Mouse (Mus musculus) heart, postnatal 36 days (tissue): ENCODE data around the gene Coa3. TPM values are rescaled to one million over a fixed set of nuclear protein-coding genes. Genes with fewer than 3 reads are reported as not detected.

Experiments
- DNase-seq, 2 experiments: peaks; one replicate each; pipeline ENCODE4 v3.0.0; 2021 to 2022
- intact Hi-C: fragments of 180-260 bp; cut with DNase I; formaldehyde crosslinking; loops from one replicate; pipeline ENCODE4 v1.15.1; 2025
- total RNA-seq, 2 experiments: library from RNA; stranded (reverse); gene quantifications; 2 replicates each; pipeline ENCODE4 v1.2.3; 2021

Coa3 gene
- total RNA-seq, 2 experiments from 2014 or later: 90.1 to 92.7 TPM

DNA sequence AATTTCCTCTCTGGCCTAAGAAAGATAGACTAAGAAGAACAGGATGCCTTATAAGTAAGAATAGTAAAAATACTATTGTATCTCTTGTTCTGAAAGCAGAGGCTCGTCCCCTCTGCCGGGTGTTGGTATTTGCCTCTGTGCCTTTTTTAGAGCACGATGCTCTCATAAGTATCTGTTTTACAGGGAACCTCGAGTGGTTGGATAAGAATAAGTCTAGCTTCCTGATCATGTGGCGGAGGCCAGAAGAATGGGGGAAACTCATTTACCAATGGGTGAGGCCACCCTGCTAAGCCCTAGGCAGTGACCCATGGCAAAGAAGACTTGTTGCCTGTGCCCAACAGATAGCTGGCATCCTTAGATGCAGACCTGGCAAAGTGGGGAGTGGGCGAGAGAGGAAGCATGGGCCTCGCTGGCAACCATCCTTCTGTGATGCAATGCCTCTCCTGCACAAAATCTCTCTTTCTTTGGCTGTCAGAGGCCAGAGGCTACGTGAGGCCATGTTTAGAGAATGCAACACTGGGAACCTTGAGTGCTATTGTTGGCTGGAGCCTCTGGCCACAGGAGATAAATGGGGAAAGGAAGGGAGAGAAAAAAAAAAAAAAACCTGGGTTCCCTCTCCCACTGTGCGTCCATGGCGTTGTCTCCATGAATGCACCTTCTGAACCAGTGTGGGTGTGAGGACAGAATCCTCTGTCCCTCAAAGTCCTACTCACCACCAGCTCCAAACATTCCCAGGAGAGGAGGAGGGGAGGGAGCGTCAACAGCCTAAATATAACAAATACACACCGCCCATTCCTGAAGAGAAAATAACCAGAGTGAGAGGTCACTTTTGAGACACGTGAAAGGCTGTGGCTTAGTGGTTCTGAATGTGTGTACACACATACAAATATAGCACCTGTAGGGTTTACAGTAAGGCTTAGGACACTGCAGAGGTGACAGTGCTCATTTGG is 22.8 kb downstream of the Coa3 start:
- peak in 1 of 2 experiments; percentile 37 for DNase-seq

GRCm38 (mm10) chr11:101253613-101254389 is 25.1 kb downstream of the Coa3 start, which contains the start of gene Vps25:
Vps25 (plus strand) TSS chr11:101253707.
- DNase-seq: peak; percentile 87 to 88
- intact Hi-C loops: loop anchor here (1.0 kb wide), 1 partner anchor 48 kb away; the partner anchor contains the start of gene Becn1

More for the DNA sequence above, 22.8 kb downstream of the Coa3 start:
- intact Hi-C loops: no loop called here

DNA sequence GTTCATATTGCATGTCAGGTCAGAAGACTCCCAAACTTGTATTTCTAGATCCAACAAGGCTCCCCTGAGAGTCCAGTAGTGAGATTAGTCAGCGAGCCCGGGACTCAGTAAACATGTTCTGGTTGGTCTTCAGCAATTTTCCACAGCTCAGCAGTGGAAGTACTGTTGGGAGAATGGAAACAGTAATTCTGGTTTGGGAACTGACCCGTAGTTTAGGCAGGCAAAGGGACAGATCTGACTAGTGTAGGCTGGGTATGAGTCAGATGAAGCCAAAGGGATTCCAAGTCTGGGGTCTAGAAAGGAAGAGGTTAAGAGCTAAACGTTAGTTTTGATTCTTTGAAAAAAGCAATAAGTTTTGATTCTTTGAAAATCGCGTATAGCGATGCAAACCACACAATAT is 26.0 kb downstream of the Coa3 start:
- intact Hi-C loops: loop anchor here (1.0 kb wide), 1 partner anchor 49 kb away; the partner anchor contains the start of gene Becn1
- no peak for DNase-seq

DNA sequence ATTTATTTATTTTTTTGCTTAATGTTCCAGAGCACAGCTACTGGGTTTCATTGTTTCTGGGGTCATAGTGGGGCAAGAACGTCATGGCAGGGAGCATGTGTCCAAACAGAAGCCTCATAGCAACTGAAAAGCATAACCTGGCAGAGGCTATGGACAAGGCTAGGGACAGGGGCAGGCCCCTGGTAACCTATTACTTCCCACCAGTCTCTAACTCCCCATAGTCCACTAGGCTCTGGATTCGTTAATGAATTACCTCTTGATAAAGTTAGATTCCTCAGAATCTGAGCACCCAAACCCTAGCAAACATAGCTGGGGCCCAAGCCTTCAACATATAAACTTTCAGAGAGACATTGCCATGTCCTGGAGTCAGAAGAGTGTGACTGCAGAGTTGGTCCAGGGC is 27.9 kb downstream of the Coa3 start:
- DNase-seq: no peak
- intact Hi-C loops: no loop called here

DNA sequence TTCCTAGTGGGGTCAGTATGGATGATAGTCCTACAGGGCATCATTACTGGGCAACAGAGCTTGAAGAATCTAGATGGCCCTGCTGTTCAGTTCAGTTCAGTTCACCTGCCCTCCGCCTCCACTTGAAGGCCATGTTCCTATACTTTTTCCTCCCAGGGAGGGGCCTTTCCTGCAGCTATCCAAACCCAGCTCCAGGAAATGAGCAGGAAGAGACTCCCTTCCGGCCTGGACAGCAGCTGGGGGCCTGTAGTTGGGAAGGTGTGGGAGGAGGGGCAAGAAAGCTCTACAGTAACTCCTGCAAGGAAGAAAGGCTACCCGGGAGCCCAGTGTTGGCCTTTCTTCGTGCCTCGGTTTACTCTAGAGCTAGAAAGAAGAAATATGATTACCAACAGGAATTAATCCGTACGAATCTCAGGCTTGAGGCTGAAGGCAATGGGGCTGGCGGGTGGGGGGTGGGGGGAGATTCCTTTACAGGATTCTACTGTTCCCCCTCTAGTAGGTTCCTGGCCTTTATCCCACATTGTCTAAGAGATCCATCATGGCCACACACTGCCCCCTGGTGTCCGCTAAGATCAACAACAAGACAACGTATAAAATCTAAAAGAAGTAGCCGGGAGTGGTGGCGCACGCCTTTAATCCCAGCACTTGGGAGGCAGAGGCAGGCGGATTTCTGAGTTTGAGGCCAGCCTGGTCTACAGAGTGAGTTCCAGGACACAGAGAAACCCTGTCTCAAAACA is 30.5 kb downstream of the Coa3 start:
- peak; percentile 78 to 83 for DNase-seq
- intact Hi-C loops: loop anchor here (1.0 kb wide), 1 partner anchor 36 kb away; no protein-coding TSS in a partner anchor

DNA sequence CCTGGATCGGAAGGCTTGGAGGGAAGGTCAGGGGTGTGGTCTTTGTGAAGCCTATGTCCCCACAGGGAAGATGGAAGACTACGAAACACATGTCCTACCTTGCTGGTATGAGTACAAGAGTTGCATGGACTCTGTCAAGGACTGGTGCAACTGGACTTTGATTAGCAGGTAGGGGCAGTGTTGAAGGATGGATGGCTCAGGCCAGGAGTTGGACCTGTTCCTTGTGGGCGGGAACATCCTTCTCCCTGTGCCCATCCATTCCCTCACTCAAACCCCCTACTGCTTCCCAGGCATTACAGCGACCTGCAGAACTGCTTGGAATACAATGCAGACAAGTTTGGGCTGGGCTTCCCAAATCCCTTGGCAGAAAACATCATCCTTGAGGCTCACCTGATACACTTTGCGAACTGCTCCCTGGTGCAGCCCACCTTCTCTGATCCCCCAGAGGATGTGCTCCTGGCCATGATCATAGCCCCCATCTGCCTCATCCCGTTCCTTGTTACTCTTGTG is 31.3 kb downstream of the Coa3 start:
- intact Hi-C loops: loop anchor here (1.0 kb wide), 2 partner anchors 16 to 35 kb away; no protein-coding TSS in a partner anchor
- DNase-seq: no peak

DNA sequence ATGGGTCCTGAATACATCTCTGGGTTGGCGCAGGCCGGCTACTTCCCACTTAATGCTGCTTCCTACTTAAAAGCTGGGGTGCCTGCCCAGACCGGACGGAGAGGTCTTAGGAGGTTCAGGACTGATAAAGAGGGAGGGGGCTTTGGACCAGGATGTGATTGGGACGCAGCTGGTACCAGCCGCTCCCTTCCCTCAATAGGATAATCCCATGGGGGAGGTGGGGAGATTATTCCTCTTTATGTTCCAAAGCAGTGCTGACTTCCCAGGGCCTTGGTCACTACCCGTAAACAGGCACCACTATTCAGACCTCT is 32.3 kb downstream of the Coa3 start:
- peak in 1 of 2 experiments; percentile 42 for DNase-seq
- intact Hi-C loops: loop anchor here (1.0 kb wide), 1 partner anchor 15 kb away; no protein-coding TSS in a partner anchor

GRCm38 (mm10) chr11:101245855-101246701 is 32.8 kb downstream of the Coa3 start, which contains the start of gene Ramp2:
Ramp2 (plus strand) TSS chr11:101246028.
- peak; percentile 75 to 85 for DNase-seq
- intact Hi-C loops: no loop called here

DNA sequence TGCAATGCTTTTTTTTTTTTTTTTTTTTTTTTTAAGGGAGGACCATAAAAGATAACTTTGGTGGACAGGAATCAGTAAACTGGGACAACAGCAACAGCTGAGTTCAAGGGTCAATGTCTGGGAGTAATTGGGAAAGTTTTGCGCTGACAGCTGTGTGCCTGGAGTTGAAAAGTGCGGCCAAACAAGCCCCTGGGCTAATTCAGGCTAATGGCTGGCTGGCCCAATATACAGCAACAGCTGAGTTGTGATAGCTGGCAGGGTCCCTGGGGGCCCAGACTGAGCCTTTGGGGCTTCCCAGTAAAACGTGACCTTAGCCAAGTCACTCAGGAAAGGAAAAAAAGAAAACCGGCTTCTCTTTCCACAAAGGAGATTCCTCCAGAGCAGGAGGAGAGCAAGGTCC is 33.8 kb downstream of the Coa3 start:
- peak; percentile 50 to 57 for DNase-seq
- intact Hi-C loops: no loop called here

DNA sequence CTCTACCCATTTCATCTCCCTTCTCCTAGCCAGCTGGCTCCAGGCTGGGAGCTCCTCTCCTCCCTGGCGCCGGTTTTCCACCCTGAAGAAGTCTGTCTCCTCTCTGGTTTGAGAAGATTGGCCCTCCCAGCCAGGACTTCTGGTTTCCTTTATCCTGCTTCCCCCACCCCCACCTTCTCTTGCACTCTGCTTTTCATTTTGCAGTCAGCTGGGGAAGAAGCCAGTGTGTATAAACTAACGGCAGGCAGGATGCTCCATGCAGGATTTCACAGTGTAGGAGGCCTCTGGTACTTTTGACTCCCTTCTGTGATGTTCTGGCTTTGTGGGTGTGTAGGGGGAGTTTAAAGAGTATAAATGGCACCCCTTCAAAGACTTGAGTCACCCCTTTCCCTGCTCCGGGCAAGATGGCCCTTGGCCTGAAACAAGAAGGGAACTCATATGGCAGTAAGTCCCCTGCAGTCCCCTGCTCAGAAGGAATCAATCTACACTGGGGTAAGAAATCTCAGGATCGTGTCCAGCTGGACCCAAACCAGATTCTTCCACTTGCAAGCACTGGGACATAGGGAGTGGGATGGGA is 40.8 kb downstream of the Coa3 start:
- intact Hi-C loops: no loop called here
- peak; percentile 26 to 42 for DNase-seq

DNA sequence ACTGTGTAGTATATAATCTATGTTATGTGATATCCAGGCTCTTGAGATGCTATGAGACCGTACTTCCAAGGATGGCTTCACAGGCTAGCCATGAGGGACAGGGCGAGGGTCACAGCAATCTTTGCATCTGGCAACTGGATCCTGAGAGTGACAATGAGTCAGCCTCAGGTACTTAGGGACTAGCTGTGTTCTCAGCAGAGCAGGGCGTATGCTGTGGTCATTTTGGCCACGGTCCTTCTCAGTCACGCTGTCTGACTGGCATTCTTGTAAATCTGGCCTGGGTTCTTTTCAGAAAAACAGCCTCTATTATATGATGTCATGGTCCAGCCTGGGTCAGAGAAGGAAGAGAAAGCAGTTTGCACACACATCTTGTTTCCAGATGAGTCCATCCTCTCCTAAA is 42.1 kb downstream of the Coa3 start:
- intact Hi-C loops: no loop called here
- no peak for DNase-seq

- intact Hi-C loops: no loop called here
- DNase-seq: no peak
Measured at GRCm38 (mm10) chr11:101235429-101235828, 43.5 kb downstream of the Coa3 start.

DNA sequence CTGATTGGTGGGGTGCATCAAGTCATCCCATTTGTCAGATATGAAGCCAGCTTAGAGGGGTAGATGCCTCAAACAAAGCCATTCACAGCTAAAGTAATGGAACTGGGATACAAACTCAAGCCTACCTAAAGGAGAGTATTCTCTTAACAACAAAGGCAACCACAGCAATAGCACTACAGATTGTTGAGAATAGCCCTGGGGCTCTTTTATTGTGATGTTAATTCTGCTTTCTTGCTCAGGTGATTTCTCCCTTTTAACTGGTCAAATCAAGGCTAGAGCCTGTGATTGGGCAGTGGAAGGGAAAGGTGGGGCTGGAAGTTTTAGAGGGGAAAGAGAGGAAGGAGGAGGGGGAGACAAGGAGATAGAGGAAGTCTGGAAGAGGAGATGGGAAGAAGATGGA is 44.8 kb downstream of the Coa3 start:
- intact Hi-C loops: no loop called here
- DNase-seq: no peak

- intact Hi-C loops: no loop called here
Measured at GRCm38 (mm10) chr11:101233240-101233639, 45.7 kb downstream of the Coa3 start.

DNA sequence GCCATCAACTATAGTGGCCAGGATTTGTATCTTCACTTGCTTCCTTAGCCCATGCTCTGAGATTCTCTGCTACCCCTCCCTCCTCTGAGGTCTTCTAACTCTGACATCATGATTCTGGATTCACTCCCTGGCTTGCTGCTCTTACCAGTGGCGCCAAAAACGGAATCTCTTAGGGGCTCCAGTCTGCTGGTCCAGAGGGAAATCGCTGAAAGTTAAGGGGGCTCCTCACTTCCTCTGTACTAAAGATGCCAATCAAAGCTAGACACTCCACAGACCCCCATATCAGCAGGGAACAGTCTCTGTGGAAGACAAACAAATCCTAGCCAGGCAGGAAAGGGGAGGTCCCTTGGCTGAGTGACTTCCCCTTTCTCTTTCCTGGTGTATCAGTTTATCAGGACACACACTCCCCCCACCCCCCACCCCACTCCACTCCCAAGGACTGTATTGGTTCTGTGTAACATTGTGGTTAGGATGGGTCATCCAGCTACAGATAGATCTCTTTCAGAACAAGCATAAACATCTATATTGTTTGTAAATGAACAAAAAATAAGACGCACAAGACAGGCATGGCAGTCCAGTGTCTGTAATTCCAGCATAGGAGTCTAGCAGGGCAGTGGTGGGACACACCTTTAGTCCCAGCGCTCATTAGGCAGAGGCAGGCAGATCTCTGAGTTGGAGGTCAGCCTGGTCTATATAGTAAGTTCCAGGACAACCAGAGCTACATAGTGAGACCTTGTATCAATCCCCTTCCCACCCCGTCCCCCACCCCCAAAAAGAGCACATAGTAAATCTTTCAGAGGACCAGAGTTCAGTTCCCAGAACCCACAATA is 46.7 kb downstream of the Coa3 start:
- DNase-seq: peak; percentile 60 to 78
- intact Hi-C loops: no loop called here

More at GRCm38 (mm10) chr11:101233240-101233639, 45.7 kb downstream of the Coa3 start:
- no peak for DNase-seq

- intact Hi-C loops: loop anchor here (1.0 kb wide), 1 partner anchor 16 kb away; no protein-coding TSS in a partner anchor
- DNase-seq: peak; percentile 78 to 82
Measured at GRCm38 (mm10) chr11:101230991-101231871, 47.7 kb downstream of the Coa3 start.

DNA sequence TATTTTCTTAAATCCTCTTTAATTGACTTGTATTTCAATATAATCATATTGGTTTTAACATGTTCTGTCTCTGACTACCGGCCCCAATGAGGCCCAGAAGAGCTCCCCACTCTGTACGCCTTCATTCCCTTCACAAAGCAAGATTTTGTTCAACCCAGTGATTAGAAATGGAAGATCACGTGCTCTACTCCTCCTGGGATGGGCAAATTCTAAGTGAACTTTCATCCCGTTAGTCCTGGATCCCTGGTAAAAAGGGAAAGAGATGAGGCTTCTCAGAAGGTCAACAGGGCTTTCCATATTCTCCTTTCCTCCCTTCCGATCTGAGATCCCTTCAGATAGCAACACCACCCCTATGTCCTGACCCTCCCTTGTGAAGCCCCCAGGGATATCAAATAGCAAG is 48.4 kb downstream of the Coa3 start:
- DNase-seq: no peak
- intact Hi-C loops: no loop called here
